Mouse (Mus musculus): Measurements from ENCODE around the gene Asic4. TPM values are rescaled to one million over a fixed set of nuclear protein-coding genes. Genes with fewer than 3 reads are reported as not detected.

Asic4 gene
- total RNA-seq, 2 experiments from 2014 or later: 16.2 to 17.4 TPM

Other genes starting within 250 kb of the Asic4 start
- gene Glb1l, start 239.6 kb upstream of the Asic4 start, total RNA-seq (2021): 10 to 100 TPM; 22.4 to 23.2 TPM
- gene Stk16, start 239.6 kb upstream of the Asic4 start, total RNA-seq (2021): 10 to 100 TPM; 88.8 to 97.7 TPM
- 100 to 1,000 TPM; 348 to 373 TPM for gene Tuba4a, start 230.6 kb upstream of the Asic4 start, total RNA-seq (2021)
- not detected for gene A630095N17Rik, start 218.3 kb upstream of the Asic4 start, total RNA-seq (2021)
- gene Dnajb2, start 214.0 kb upstream of the Asic4 start, total RNA-seq (2021): 10 to 100 TPM; 52.9 to 60.9 TPM
- 100 to 1,000 TPM; 238 to 251 TPM for gene Ptprn, start 185.9 kb upstream of the Asic4 start, total RNA-seq (2021)
- gene Resp18, start 172.0 kb upstream of the Asic4 start, total RNA-seq (2021): 100 to 1,000 TPM; 108 to 111 TPM
- 10 to 100 TPM; 59.7 to 66.2 TPM for gene Dnpep, start 132.4 kb upstream of the Asic4 start, total RNA-seq (2021)
- gene Des, start 90.1 kb upstream of the Asic4 start, total RNA-seq (2021): 1 to 10 TPM; 1.2 to 1.8 TPM
- 100 to 1,000 TPM; 164 to 175 TPM for gene Speg, start 75.1 kb upstream of the Asic4 start, total RNA-seq (2021)
- gene Gmppa, start 14.5 kb upstream of the Asic4 start, total RNA-seq (2021): 10 to 100 TPM; 55.0 to 60.5 TPM
- 10 to 100 TPM; 78.4 to 79.4 TPM for gene Chpf, start 28.9 kb downstream of the Asic4 start, total RNA-seq (2021)
- 10 to 100 TPM; 48.3 to 53.8 TPM for gene Tmem198, start 29.1 kb downstream of the Asic4 start, total RNA-seq (2021)
- 10 to 100 TPM; 30.7 to 38.2 TPM for gene Obsl1, start 56.0 kb downstream of the Asic4 start, total RNA-seq (2021)
- 10 to 100 TPM; 25.5 to 28.4 TPM for gene Inha, start 56.6 kb downstream of the Asic4 start, total RNA-seq (2021)
- gene Stk11ip, start 71.1 kb downstream of the Asic4 start, total RNA-seq (2021): 10 to 100 TPM; 22.5 to 23.6 TPM
- gene Slc4a3, start 95.8 kb downstream of the Asic4 start, total RNA-seq (2021): 100 to 1,000 TPM; 148 to 159 TPM

All from layer of hippocampus, postnatal 10 days (tissue).